Mouse (Mus musculus): ENCODE results near the gene Slc30a7. TPM values are rescaled to one million over a fixed set of nuclear protein-coding genes. Genes with fewer than 3 reads are reported as not detected.

The Slc30a7 gene
- polyA plus RNA-seq, 1 experiment from 2014 or later: 25.6 TPM

DNA sequence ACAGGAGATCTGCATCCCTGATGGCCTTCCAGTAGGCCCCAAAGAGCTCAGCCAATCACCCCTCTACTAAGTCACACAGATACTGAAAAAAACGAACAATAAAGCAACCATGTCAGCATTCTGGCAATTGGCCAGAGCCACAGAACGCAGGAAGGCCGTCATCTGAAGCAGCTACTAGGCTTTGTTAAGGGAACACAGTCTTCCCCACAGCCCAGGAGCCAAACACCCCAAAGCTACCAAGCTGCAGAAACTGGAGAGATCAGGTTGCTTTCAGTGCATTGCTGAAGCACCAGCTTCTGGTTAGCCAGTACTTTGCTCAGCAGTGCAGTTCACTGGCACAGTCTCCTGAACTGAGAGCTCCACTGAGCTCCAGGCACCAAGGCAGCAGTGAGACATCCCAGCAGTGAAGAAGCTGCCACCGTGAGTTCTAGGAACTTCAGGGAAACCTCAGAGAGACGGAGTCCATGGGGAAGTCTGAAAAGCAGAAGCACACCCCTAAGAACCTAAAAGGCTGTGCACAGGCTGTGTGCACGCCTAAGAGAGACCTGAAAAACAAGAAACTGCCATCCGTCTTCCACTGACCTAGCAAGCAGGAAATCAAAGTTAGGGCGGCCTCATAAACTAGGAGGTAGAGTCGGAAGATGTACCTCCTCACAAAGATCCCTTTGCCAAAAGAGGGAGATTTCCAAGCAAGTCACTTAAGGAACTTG, 21.9 kb downstream of the Slc30a7 start:
- H3K27me3 ChIP-seq (ENCODE audit: control insufficient read depth, insufficient read depth, low read length): no peaks in the 10 kb centered on the region
- H3K27ac ChIP-seq (replicated peaks in 1 of 2; ENCODE audit: control insufficient read depth in 1 of 2, insufficient read depth in 1 of 2, low read depth in 2 of 2, low read length in 2 of 2): 0 out of 4 replicates have a peak overlapping the region, but pooled peaks have one; percentile 10 to 24
- H3K4me1 ChIP-seq (ENCODE audit: control insufficient read depth in 2 of 2, insufficient read depth in 2 of 2, low read length in 2 of 2): peaks cover 0 to 4% of the 10 kb centered on the region in 2 experiments; a peak in 1 of 4 replicates
- no peak overlapping the region for H3K4me3 ChIP-seq (ENCODE audit: control insufficient read depth in 1 of 2, insufficient read depth in 1 of 2, low read depth in 1 of 2, low read length in 2 of 2)
- H3K9ac ChIP-seq (ENCODE audit: low read length): no peak overlapping the region
- WGBS: 69% methylated on average over 9 of the region's 9 CpGs
- no peak overlapping the region for H3K4me2 ChIP-seq (ENCODE audit: low read length)
- no peaks in the 10 kb centered on the region for H3K9me3 ChIP-seq (ENCODE audit: control insufficient read depth, low read length)
- ATAC-seq (ENCODE audit: insufficient number of reproducible peaks, insufficient read depth, low FRiP score, low read depth): no peak
- H3K36me3 ChIP-seq (ENCODE audit: control insufficient read depth, insufficient read depth, low read length): peaks cover 83% of the 10 kb centered on the region

DNA sequence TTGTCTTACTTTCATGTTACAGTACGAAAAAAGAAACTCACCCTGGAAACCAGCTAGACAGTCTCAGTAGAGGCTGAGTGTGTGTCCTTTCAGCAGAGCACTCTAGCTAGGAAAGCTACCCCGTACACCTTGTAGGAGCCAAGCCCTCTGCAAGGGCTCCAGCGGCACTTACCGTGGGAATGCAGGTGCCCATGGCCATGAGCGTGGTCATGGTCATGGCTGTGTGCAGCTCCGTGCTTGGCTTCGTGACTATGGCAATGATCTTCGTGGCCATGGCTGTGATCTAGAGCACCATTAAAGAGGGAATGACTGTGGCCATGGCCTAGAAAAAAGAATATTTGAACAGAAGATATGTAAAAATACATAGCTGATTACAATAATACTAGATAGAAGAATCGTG, 22.6 kb downstream of the Slc30a7 start:
- Histone ChIP-seq H3K27me3 (ENCODE audit: control insufficient read depth, insufficient read depth, low read length) (no peaks in the 10 kb centered on the region), H3K36me3 (ENCODE audit: control insufficient read depth, insufficient read depth, low read length) (peaks cover 80% of the 10 kb centered on the region), H3K4me3 (ENCODE audit: control insufficient read depth in 1 of 2, insufficient read depth in 1 of 2, low read depth in 1 of 2, low read length in 2 of 2) (no peak overlapping the region), H3K4me2 (ENCODE audit: low read length) (no peak overlapping the region), H3K9me3 (ENCODE audit: control insufficient read depth, low read length) (no peaks in the 10 kb centered on the region), H3K9ac (ENCODE audit: low read length) (no peak overlapping the region), H3K4me1 (ENCODE audit: control insufficient read depth in 2 of 2, insufficient read depth in 2 of 2, low read length in 2 of 2) (peaks cover 0 to 4% of the 10 kb centered on the region in 2 experiments; a peak in 1 of 4 replicates), H3K27ac (replicated peaks in 1 of 2; ENCODE audit: control insufficient read depth in 1 of 2, insufficient read depth in 1 of 2, low read depth in 2 of 2, low read length in 2 of 2) (no peak overlapping the region)
- no peak for ATAC-seq (ENCODE audit: insufficient number of reproducible peaks, insufficient read depth, low FRiP score, low read depth)
- WGBS: 92% methylated on average over 9 of the region's 9 CpGs

DNA sequence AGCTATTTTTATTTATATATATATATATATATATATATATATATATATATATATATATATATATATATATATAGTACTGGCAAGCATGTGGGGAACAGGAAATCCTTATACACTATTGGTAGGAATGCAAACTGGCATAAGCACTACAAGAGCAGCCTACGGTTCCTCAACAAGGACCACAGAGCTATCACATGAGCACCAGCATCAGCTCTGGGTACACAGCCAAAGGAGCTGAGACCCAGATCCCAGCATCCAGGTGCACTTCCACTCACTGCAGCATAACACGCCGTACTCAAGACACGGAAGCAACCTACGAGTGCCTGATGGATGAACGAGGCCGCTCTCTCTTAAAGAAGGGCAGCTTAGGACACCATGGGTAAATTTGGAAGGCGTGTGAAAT, 24.0 kb downstream of the Slc30a7 start:
- Histone ChIP-seq H3K4me1 (ENCODE audit: control insufficient read depth in 2 of 2, insufficient read depth in 2 of 2, low read length in 2 of 2) (peaks cover 0 to 4% of the 10 kb centered on the region in 2 experiments; a peak in 1 of 4 replicates), H3K4me2 (ENCODE audit: low read length) (no peak overlapping the region), H3K36me3 (ENCODE audit: control insufficient read depth, insufficient read depth, low read length) (peaks cover 75% of the 10 kb centered on the region), H3K9me3 (ENCODE audit: control insufficient read depth, low read length) (no peaks in the 10 kb centered on the region), H3K27me3 (ENCODE audit: control insufficient read depth, insufficient read depth, low read length) (no peaks in the 10 kb centered on the region), H3K27ac (replicated peaks in 1 of 2; ENCODE audit: control insufficient read depth in 1 of 2, insufficient read depth in 1 of 2, low read depth in 2 of 2, low read length in 2 of 2) (no peak overlapping the region), H3K9ac (ENCODE audit: low read length) (no peak overlapping the region), H3K4me3 (ENCODE audit: control insufficient read depth in 1 of 2, insufficient read depth in 1 of 2, low read depth in 1 of 2, low read length in 2 of 2) (no peak overlapping the region)
- WGBS: 92% methylated on average over 8 of the region's 8 CpGs
- no peak for ATAC-seq (ENCODE audit: insufficient number of reproducible peaks, insufficient read depth, low FRiP score, low read depth)

DNA sequence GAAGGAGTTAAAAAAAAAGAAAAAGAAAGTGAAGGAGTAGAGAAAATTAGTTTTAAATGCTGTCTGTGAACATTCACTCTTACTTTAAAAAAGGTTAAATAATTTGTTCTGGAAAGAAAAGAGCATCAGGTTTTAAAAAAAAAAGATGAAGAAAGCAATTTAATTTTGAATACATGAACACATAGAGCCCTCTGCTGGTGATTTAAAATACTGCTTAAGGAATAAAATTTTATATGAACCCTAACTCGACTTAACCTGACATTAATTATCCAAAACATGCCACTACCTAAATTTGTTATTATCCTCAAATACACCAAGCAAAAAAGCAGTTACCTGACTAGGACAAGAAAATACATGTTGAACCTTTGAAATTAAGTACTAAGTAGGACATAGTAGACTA, 28.2 kb downstream of the Slc30a7 start:
- H3K4me2 ChIP-seq (ENCODE audit: low read length): no peak overlapping the region
- no peak overlapping the region for H3K4me3 ChIP-seq (ENCODE audit: control insufficient read depth in 1 of 2, insufficient read depth in 1 of 2, low read depth in 1 of 2, low read length in 2 of 2)
- ATAC-seq (ENCODE audit: insufficient number of reproducible peaks, insufficient read depth, low FRiP score, low read depth): no peak
- peaks cover 82% of the 10 kb centered on the region for H3K36me3 ChIP-seq (ENCODE audit: control insufficient read depth, insufficient read depth, low read length)
- H3K9me3 ChIP-seq (ENCODE audit: control insufficient read depth, low read length): no peaks in the 10 kb centered on the region
- 29% methylated on average over 1 of the region's 1 CpGs for WGBS
- H3K27ac ChIP-seq (replicated peaks in 1 of 2; ENCODE audit: control insufficient read depth in 1 of 2, insufficient read depth in 1 of 2, low read depth in 2 of 2, low read length in 2 of 2): no peak overlapping the region
- H3K9ac ChIP-seq (ENCODE audit: low read length): no peak overlapping the region
- H3K4me1 ChIP-seq (ENCODE audit: control insufficient read depth in 2 of 2, insufficient read depth in 2 of 2, low read length in 2 of 2): peaks cover 4 to 8% of the 10 kb centered on the region in 2 experiments; a peak in 3 of 4 replicates
- H3K27me3 ChIP-seq (ENCODE audit: control insufficient read depth, insufficient read depth, low read length): no peaks in the 10 kb centered on the region

DNA sequence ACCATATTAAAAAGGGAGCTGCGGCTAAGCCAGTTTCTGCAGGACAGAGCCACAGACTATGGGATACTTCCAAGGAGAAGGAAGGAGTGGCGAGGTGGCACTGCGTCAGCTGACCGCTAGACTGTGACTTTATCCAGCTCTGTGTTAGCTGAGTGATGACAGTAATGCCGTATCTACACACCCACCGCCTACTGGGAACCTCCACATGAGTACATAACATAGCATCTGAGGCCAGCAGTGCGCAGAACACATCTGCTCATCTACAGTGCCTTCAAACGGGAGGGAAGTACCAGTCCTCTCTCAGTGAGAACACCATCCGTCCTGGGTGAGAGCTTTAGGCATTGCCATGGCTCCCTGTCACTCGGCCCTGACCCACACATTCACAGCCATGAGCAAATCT, 32.2 kb downstream of the Slc30a7 start:
- Histone ChIP-seq H3K4me3 (ENCODE audit: control insufficient read depth in 1 of 2, insufficient read depth in 1 of 2, low read depth in 1 of 2, low read length in 2 of 2) (no peak overlapping the region), H3K36me3 (ENCODE audit: control insufficient read depth, insufficient read depth, low read length) (peaks cover 73% of the 10 kb centered on the region), H3K4me2 (ENCODE audit: low read length) (no peak overlapping the region), H3K27ac (replicated peaks in 1 of 2; ENCODE audit: control insufficient read depth in 1 of 2, insufficient read depth in 1 of 2, low read depth in 2 of 2, low read length in 2 of 2) (no peak overlapping the region), H3K9ac (ENCODE audit: low read length) (no peak overlapping the region), H3K27me3 (ENCODE audit: control insufficient read depth, insufficient read depth, low read length) (no peaks in the 10 kb centered on the region), H3K9me3 (ENCODE audit: control insufficient read depth, low read length) (no peaks in the 10 kb centered on the region), H3K4me1 (ENCODE audit: control insufficient read depth in 2 of 2, insufficient read depth in 2 of 2, low read length in 2 of 2) (peaks cover 4 to 8% of the 10 kb centered on the region in 2 experiments; a peak in 3 of 4 replicates)
- 52% methylated on average over 10 of the region's 10 CpGs for WGBS
- ATAC-seq (ENCODE audit: insufficient number of reproducible peaks, insufficient read depth, low FRiP score, low read depth): peak; percentile 71

DNA sequence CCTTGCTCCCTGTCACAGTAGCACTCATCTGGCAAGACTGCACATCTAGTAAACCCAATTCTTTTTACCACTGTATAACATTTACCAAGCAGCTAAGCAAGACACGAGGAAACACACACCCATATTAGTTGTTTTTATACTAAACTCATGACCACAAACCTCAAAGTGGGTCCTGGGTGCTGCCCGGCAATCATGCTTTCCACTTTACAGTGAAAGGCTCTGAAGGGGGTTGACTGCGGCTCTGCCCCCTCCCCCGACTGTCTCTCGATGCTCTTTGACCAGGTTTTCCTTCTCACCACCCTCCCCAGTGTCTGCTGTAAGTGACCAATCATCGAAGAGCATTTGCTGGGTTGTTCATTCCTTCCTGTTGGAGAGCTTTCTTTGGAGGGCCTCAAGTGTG, 33.0 kb downstream of the Slc30a7 start:
- no peaks in the 10 kb centered on the region for H3K27me3 ChIP-seq (ENCODE audit: control insufficient read depth, insufficient read depth, low read length)
- peaks cover 4 to 8% of the 10 kb centered on the region in 2 experiments; a peak in 3 of 4 replicates for H3K4me1 ChIP-seq (ENCODE audit: control insufficient read depth in 2 of 2, insufficient read depth in 2 of 2, low read length in 2 of 2)
- H3K4me3 ChIP-seq (ENCODE audit: control insufficient read depth in 1 of 2, insufficient read depth in 1 of 2, low read depth in 1 of 2, low read length in 2 of 2): no peak overlapping the region
- H3K4me2 ChIP-seq (ENCODE audit: low read length): no peak overlapping the region
- no peak overlapping the region for H3K27ac ChIP-seq (replicated peaks in 1 of 2; ENCODE audit: control insufficient read depth in 1 of 2, insufficient read depth in 1 of 2, low read depth in 2 of 2, low read length in 2 of 2)
- ATAC-seq (ENCODE audit: insufficient number of reproducible peaks, insufficient read depth, low FRiP score, low read depth): no peak
- H3K36me3 ChIP-seq (ENCODE audit: control insufficient read depth, insufficient read depth, low read length): peaks cover 73% of the 10 kb centered on the region
- no peak overlapping the region for H3K9ac ChIP-seq (ENCODE audit: low read length)
- H3K9me3 ChIP-seq (ENCODE audit: control insufficient read depth, low read length): no peaks in the 10 kb centered on the region
- 81% methylated on average over 6 of the region's 6 CpGs for WGBS

DNA sequence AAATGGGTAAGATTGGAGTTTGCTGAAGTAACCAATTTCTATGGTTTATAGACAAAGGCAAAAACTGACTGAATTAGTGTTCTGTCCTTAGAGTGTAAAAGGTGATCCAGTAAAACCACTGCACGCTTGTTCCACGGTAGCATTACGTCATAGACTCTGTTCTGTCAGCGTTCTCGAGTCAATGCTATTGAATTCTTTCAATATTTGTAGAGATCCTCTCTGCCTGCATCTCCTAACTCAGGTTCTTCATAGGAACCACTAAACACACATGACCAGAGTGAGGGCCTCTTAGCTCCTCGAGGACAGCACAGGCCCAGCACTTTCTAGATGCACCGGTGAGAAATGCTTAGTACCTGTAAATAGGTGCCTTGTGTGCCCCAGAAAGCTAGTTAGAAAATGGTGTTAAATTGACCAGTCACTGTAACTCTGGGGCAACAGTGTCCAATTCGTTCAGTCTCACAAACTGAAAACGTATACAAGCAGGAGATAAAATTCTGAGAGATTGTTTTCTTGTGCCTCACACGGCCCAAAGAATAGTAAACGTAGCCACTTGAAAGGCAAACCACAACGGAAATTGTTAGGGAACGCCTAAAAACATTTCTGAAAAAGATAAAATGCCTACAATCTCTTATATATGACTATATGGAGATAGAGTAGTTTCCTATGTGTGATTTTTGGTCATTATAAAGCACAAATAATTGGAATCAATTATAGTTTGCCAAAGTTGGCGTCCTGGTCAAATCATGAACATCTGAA, 35.1 kb downstream of the Slc30a7 start:
- H3K4me2 ChIP-seq (ENCODE audit: low read length): no peak overlapping the region
- ATAC-seq (ENCODE audit: insufficient number of reproducible peaks, insufficient read depth, low FRiP score, low read depth): no peak
- peaks cover 4 to 8% of the 10 kb centered on the region in 2 experiments; a peak in 3 of 4 replicates for H3K4me1 ChIP-seq (ENCODE audit: control insufficient read depth in 2 of 2, insufficient read depth in 2 of 2, low read length in 2 of 2)
- peaks cover 56% of the 10 kb centered on the region for H3K36me3 ChIP-seq (ENCODE audit: control insufficient read depth, insufficient read depth, low read length)
- no peak overlapping the region for H3K9ac ChIP-seq (ENCODE audit: low read length)
- H3K9me3 ChIP-seq (ENCODE audit: control insufficient read depth, low read length): no peaks in the 10 kb centered on the region
- WGBS: 91% methylated on average over 14 of the region's 14 CpGs
- no peak overlapping the region for H3K27ac ChIP-seq (replicated peaks in 1 of 2; ENCODE audit: control insufficient read depth in 1 of 2, insufficient read depth in 1 of 2, low read depth in 2 of 2, low read length in 2 of 2)
- H3K4me3 ChIP-seq (ENCODE audit: control insufficient read depth in 1 of 2, insufficient read depth in 1 of 2, low read depth in 1 of 2, low read length in 2 of 2): no peak overlapping the region
- no peaks in the 10 kb centered on the region for H3K27me3 ChIP-seq (ENCODE audit: control insufficient read depth, insufficient read depth, low read length)

Measured in heart, embryonic 14.5 days (tissue).